22 mouse cellular contexts compared by ENCODE assay signal in the genomic region with DNA sequence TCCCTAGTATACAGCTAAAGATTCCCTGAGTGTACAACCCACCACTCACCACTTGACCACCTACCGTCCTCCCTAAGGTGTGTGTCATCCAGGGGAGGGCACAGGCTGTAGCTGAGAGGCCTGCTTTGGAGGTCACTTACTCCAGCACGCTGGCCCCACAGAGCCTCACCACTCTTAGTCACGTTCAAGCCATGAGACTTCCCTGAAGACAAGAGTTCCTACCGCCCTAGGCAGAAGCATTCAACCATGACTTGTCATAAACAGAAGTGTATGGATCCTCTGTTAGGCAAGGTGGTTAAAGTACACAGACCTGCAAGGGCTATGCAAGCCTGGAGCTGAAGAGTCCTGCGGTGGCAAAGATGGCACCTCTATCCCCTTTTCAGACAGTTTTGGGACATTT. TPM values are rescaled to one million over a fixed set of nuclear protein-coding genes. Genes with fewer than 3 reads are reported as not detected.
DNase-seq lines count a peak whose midpoint lies in the region; ATAC-seq and TF ChIP-seq lines count a peak whose summit lies in the region.
"Had no signal": no experiment of that assay in that cellular context is flagged by ENCODE, and none has a peak within 500 bp of the region (broad histone marks: within the 10 kb centered on the region; RNA-seq: fewer than 3 reads in every experiment).

No protein-coding gene starts in this region.

- in situ Hi-C loops in CH12.LX (cut with MboI; ENCODE audit: low pct_ligation_motif_present, low pct_unique_long_range_greater_than_20kb, low sequenced_read_pairs) (no loop called here), Patski (cut with MboI; ENCODE audit: low pct_unique_long_range_greater_than_20kb) (no loop called here)

- TF ChIP-seq CTCF in CH12.LX (conservative IDR thresholded peaks at IDR 0.05 in 1 of 2, IDR thresholded peaks at IDR 0.05 in 1 of 2; ENCODE audit: low read depth in 2 of 2, low read length in 2 of 2) (no peak), Patski (IDR thresholded peaks at IDR 0.05) (no peak)

- no peak overlapping the region for H3K4me2 ChIP-seq in CH12.LX (ENCODE audit: insufficient read depth, low read depth, poor library complexity, severe bottlenecking)
- H3K4me2 ChIP-seq: embryonic facial prominence, embryonic 12.5 days; hindbrain, embryonic 12.5 days; limb, embryonic 12.5 days; lung, embryonic 15.5 days; midbrain, embryonic 13.5 days; neural tube, embryonic 13.5 days had no signal

- H3K27ac ChIP-seq in heart, embryonic 10.5 days = peak overlapping the region; percentile 39
- H3K27ac ChIP-seq in CH12.LX (ENCODE audit: insufficient read depth, low read depth) = no peak overlapping the region
- H3K27ac ChIP-seq: embryonic facial prominence, embryonic 12.5 days; hindbrain, embryonic 12.5 days; layer of hippocampus, adult 2 months; limb, embryonic 12.5 days; liver, embryonic 14.5 days; lung, embryonic 15.5 days; midbrain, embryonic 13.5 days; neural tube, embryonic 13.5 days had no signal

- dilution Hi-C loops in CH12.LX (cut with MboI; ENCODE audit: extremely low pct_ligation_motif_present, extremely low pct_unique_long_range_greater_than_20kb, low sequenced_read_pairs) = no loop called here

- no peak for DNase-seq in heart, embryonic 10.5 days (ENCODE audit: low spot score)
- no peak for DNase-seq in heart, postnatal 14 days
- no peak for DNase-seq in CH12.LX (ENCODE audit: extremely low read depth)
- no peak for DNase-seq in Patski (ENCODE audit: low read depth, low spot score)
- DNase-seq in kidney, postnatal 10 days = peak; percentile 24
- DNase-seq in spleen, postnatal 14 days (ENCODE audit: low spot score in 2 of 2) = no peak
- DNase-seq in urinary bladder, postnatal 25 days (ENCODE audit: low spot score) = no peak
- DNase-seq: layer of hippocampus, postnatal 36 days; retina, postnatal 1 day; right cerebral cortex, postnatal 25 days; spleen, adult 18-20 months had no signal

- peaks cover 15% of the 10 kb centered on the region for H3K36me3 ChIP-seq in heart, embryonic 10.5 days
- peaks cover 6 to 21% of the 10 kb centered on the region in 2 experiments for H3K36me3 ChIP-seq in CH12.LX (replicated peaks in 1 of 2; ENCODE audit: control insufficient read depth in 1 of 2, insufficient read depth in 1 of 2, low read length in 1 of 2)

- H3K9ac ChIP-seq in CH12.LX (ENCODE audit: insufficient read depth, low read depth) = no peak overlapping the region
- H3K9ac ChIP-seq: embryonic facial prominence, embryonic 12.5 days; hindbrain, embryonic 12.5 days; limb, embryonic 12.5 days; liver, embryonic 14.5 days; lung, embryonic 15.5 days; midbrain, embryonic 13.5 days; neural tube, embryonic 13.5 days had no signal

- TF ChIP-seq EP300 in CH12.LX (IDR thresholded peaks at IDR 0.05; ENCODE audit: low read length) = no peak

- ATAC-seq in Patski = peak; percentile 28
- ATAC-seq: intestine, postnatal 0 days; midbrain, embryonic 13.5 days had no signal

- H3K4me1 ChIP-seq in heart, embryonic 10.5 days = peaks cover 50% of the 10 kb centered on the region
- H3K4me1 ChIP-seq in CH12.LX (ENCODE audit: control insufficient read depth in 1 of 2, insufficient read depth in 2 of 2) = peaks cover 8 to 11% of the 10 kb centered on the region in 2 experiments
- H3K4me1 ChIP-seq: embryonic facial prominence, embryonic 12.5 days; midbrain, embryonic 13.5 days; neural tube, embryonic 13.5 days had no signal

- H3K9me3 ChIP-seq in heart, embryonic 10.5 days = no peaks in the 10 kb centered on the region
- no peaks in the 10 kb centered on the region for H3K9me3 ChIP-seq in CH12.LX (replicated peaks; ENCODE audit: low read length)
- H3K9me3 ChIP-seq: embryonic facial prominence, embryonic 12.5 days; hindbrain, embryonic 12.5 days; limb, embryonic 12.5 days; lung, embryonic 15.5 days; megakaryocyte, embryonic 14.5 days; midbrain, embryonic 13.5 days; neural tube, embryonic 13.5 days had no signal

- no peak for TF ChIP-seq RAD21 in CH12.LX (IDR thresholded peaks at IDR 0.05; ENCODE audit: low read depth, low read length)

- TF ChIP-seq POLR2A in CH12.LX (IDR thresholded peaks at IDR 0.05; ENCODE audit: low read depth, low read length) = no peak

- POLR2A ChIA-PET in Patski (lab: Charles Lee) = interaction anchor here (1.6 to 4.5 kb wide), 6 partner anchors 24 to 91 kb away, joined by 5 to 44 read pairs (median 19); partner anchors contain the start of gene Pim3

- H3K79me2 ChIP-seq in CH12.LX (replicated peaks; ENCODE audit: control insufficient read depth, extremely low read depth, insufficient read depth, poor library complexity, severe bottlenecking) = no peaks in the 10 kb centered on the region

- 79% methylated on average over 5 of the region's 5 CpGs for WGBS in heart, embryonic 10.5 days

- H3K27me3 ChIP-seq in heart, embryonic 10.5 days (ENCODE audit: insufficient read depth, poor library complexity, severe bottlenecking) = no peaks in the 10 kb centered on the region
- H3K27me3 ChIP-seq in CH12.LX (replicated peaks) (peaks cover 23% of the 10 kb centered on the region), Patski (no peaks in the 10 kb centered on the region)
- H3K27me3 ChIP-seq: embryonic facial prominence, embryonic 12.5 days; hindbrain, embryonic 12.5 days; limb, embryonic 12.5 days; lung, embryonic 15.5 days; midbrain, embryonic 13.5 days; neural tube, embryonic 13.5 days had no signal

- intact Hi-C loops in heart, postnatal 14 days (cut with DNase I) = no loop called here

- H3K4me3 ChIP-seq in heart, embryonic 10.5 days = no peak overlapping the region
- H3K4me3 ChIP-seq in CH12.LX (replicated peaks in 1 of 3; ENCODE audit: low read depth in 2 of 3, low read length in 2 of 3, poor library complexity in 1 of 3) = no peak overlapping the region
- H3K4me3 ChIP-seq: embryonic facial prominence, embryonic 12.5 days; hindbrain, embryonic 12.5 days; layer of hippocampus, adult 2 months; limb, embryonic 12.5 days; lung, embryonic 15.5 days; megakaryocyte, embryonic 14.5 days; midbrain, embryonic 13.5 days; myocyte; neural tube, embryonic 13.5 days had no signal

- CTCF ChIA-PET in Patski (lab: Charles Lee) = interaction anchor here (0.9 to 6.0 kb wide), 13 partner anchors 14 to 91 kb away, joined by 3 to 82 read pairs (median 6); partner anchors contain the start of gene Pim3

TF ChIP-seq in CH12.LX, 34 proteins besides CTCF, POLR2A, EP300 and RAD21:
- TF ChIP-seq IRF4 (IDR thresholded peaks at IDR 0.05; ENCODE audit: low read depth, low read length) (no peak), BHLHE40 (IDR thresholded peaks at IDR 0.05; ENCODE audit: low read depth, low read length) (0 out of 2 replicates have a peak, but pooled peaks have one; percentile 16)

RNA-seq across cellular contexts. Expression of gene Creld2, which starts 11.2 kb away (rescaled TPM):
- 98.6 and 126 TPM in 2 replicates for polyA plus RNA-seq in heart, embryonic 10.5 days (2016; fragmentation: Nextera tagmentation; extraction: Ambion mirVana)
- 10 to 100 TPM; 12.1 to 22.5 TPM for total RNA-seq in heart, postnatal 14 days (2021)
- 85.0 and 150 TPM in 2 replicates for total RNA-seq in CH12.LX (2012; rRNA removed)
- total RNA-seq in CH12.LX (2014; rRNA removed) = 63.6 and 67.6 TPM in 2 replicates
- 93.8 and 107 TPM in 2 replicates for polyA plus RNA-seq in CH12.LX (2012; ENCODE audit: insufficient read length, low read depth)
- 90.6 TPM for polyA plus RNA-seq in Patski (2021)

RNA-seq across cellular contexts. Expression of gene Alg12, which starts 11.6 kb away (rescaled TPM):
- polyA plus RNA-seq in heart, embryonic 10.5 days (2016; fragmentation: Nextera tagmentation; extraction: Ambion mirVana) = 14.6 and 15.2 TPM in 2 replicates
- 1 to 10 TPM; 9.2 to 9.9 TPM for total RNA-seq in heart, postnatal 14 days (2021)
- total RNA-seq in CH12.LX (2012; rRNA removed) (10.3 and 10.7 TPM in 2 replicates), CH12.LX (2014; rRNA removed) (7.5 and 8.1 TPM in 2 replicates)
- polyA plus RNA-seq in CH12.LX (2012; ENCODE audit: insufficient read length, low read depth) (7.1 and 8.5 TPM in 2 replicates), Patski (2021) (20.5 TPM)

RNA-seq across cellular contexts. Expression of gene Pim3, which starts 31.3 kb away (rescaled TPM):
- polyA plus RNA-seq in heart, embryonic 10.5 days (2016; fragmentation: Nextera tagmentation; extraction: Ambion mirVana) = 68.1 and 73.7 TPM in 2 replicates
- total RNA-seq in heart, postnatal 14 days (2021) = 10 to 100 TPM; 97.7 to 97.8 TPM
- 19.0 and 20.4 TPM in 2 replicates for total RNA-seq in CH12.LX (2012; rRNA removed)
- 19.9 and 26.0 TPM in 2 replicates for total RNA-seq in CH12.LX (2014; rRNA removed)
- polyA plus RNA-seq in CH12.LX (2012; ENCODE audit: insufficient read length, low read depth) = 11.4 and 14.1 TPM in 2 replicates
- 149 TPM for polyA plus RNA-seq in Patski (2021)
